Mouse (Mus musculus): ENCODE measurements around the gene Kmt2e.

DNA sequence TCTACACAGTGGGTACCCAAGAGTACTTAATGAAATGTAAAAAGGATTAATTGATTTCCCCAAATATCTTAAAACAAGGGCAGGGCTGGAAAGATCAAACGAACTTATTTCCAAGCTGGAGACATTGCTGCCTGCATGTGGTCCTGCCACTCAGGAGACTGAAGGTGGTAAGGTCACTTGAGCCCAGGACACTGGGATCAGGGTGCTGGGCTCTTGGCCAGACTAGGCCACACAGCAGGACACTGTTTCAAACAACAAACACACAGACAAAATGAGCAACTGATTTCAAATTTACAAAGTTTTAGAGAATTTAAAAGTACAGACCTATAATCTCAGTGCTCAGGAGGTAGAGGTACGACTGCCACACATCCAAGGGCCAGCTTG is 23.5 kb upstream of the Kmt2e start:
- no peak for TF ChIP-seq CTCF (IDR thresholded peaks at IDR 0.05; ENCODE audit: insufficient read depth, low read depth, low read length)
- no peak for TF ChIP-seq POLR2A (IDR thresholded peaks at IDR 0.05; ENCODE audit: insufficient read depth, low read depth, low read length)

Data from olfactory bulb, adult 2 months (tissue).